12 mouse cellular contexts compared by ENCODE assay signal in genomic region chr11:90116676-90117663, GRCm38 (mm10).
DNase-seq lines count a peak whose midpoint lies in the region; ATAC-seq lines count a peak whose summit lies in the region.
"Had no signal": no experiment of that assay in that cellular context is flagged by ENCODE, and none has a peak within 500 bp of the region (broad histone marks: within the 10 kb centered on the region; RNA-seq: fewer than 3 reads in every experiment).

No protein-coding gene starts in this region.

- 33% methylated on average over 20 of the region's 20 CpGs for WGBS in heart, embryonic 13.5 days
- WGBS in midbrain, embryonic 10.5 days = 40% methylated on average over 20 of the region's 20 CpGs
- 34% methylated on average over 20 of the region's 20 CpGs for WGBS in midbrain, embryonic 15.5 days
- 33% methylated on average over 20 of the region's 20 CpGs for WGBS in stomach, embryonic 14.5 days

- H3K9ac ChIP-seq in heart, embryonic 13.5 days = no peak overlapping the region
- no peak overlapping the region for H3K9ac ChIP-seq in midbrain, embryonic 15.5 days
- H3K9ac ChIP-seq in stomach, embryonic 14.5 days (replicated peaks; ENCODE audit: low read depth, low read length) = no peak overlapping the region
- H3K9ac ChIP-seq: forebrain, embryonic 13.5 days; hindbrain, embryonic 15.5 days; liver, embryonic 14.5 days had no signal

- no peaks in the 10 kb centered on the region for H3K9me3 ChIP-seq in heart, embryonic 13.5 days
- no peaks in the 10 kb centered on the region for H3K9me3 ChIP-seq in midbrain, embryonic 10.5 days (replicated peaks)
- no peaks in the 10 kb centered on the region for H3K9me3 ChIP-seq in midbrain, embryonic 15.5 days
- no peaks in the 10 kb centered on the region for H3K9me3 ChIP-seq in stomach, embryonic 14.5 days (ENCODE audit: control insufficient read depth, low read depth, low read length)
- H3K9me3 ChIP-seq: forebrain, embryonic 13.5 days; hindbrain, embryonic 15.5 days had no signal

- H3K27me3 ChIP-seq in heart, embryonic 13.5 days (replicated peaks) = no peaks in the 10 kb centered on the region
- 0 out of 2 replicates have a peak, but pooled peaks cover 7% of the 10 kb centered on the region for H3K27me3 ChIP-seq in midbrain, embryonic 10.5 days (ENCODE audit: low read depth, poor library complexity, severe bottlenecking)
- peaks cover 3% of the 10 kb centered on the region; the same call in 1 of the 2 replicates for H3K27me3 ChIP-seq in midbrain, embryonic 15.5 days (replicated peaks)
- H3K27me3 ChIP-seq in stomach, embryonic 14.5 days (ENCODE audit: control insufficient read depth, insufficient read depth, low read length) = no peaks in the 10 kb centered on the region
- H3K27me3 ChIP-seq: forebrain, embryonic 13.5 days; hindbrain, embryonic 15.5 days had no signal

- H3K27ac ChIP-seq in heart, embryonic 13.5 days (replicated peaks) = peak overlapping the region; percentile 70
- peak overlapping the region; percentile 64 for H3K27ac ChIP-seq in midbrain, embryonic 10.5 days (replicated peaks)
- H3K27ac ChIP-seq in midbrain, embryonic 15.5 days = no peak overlapping the region
- peak overlapping the region; percentile 81 for H3K27ac ChIP-seq in stomach, embryonic 14.5 days (ENCODE audit: low read length)
- H3K27ac ChIP-seq: forebrain, embryonic 13.5 days; hindbrain, embryonic 15.5 days; liver, embryonic 14.5 days had no signal

- no peak for DNase-seq in heart, adult 18-20 months
- DNase-seq in midbrain, embryonic 10.5 days (ENCODE audit: low spot score) = no peak
- DNase-seq in lung, adult 18-20 months = peak; percentile 73 to 83
- DNase-seq in layer of hippocampus, adult 8-10 months (ENCODE audit: low spot score in 2 of 2) = no peak
- no peak for DNase-seq in thymus, postnatal 4 days
- DNase-seq: adrenal gland, adult 8-10 months had no signal

- ATAC-seq in heart, embryonic 13.5 days (ENCODE audit: extremely low read depth, insufficient number of reproducible peaks, low FRiP score, low TSS enrichment) = no peak
- no peak for ATAC-seq in midbrain, embryonic 15.5 days (replicated peaks)
- no peak; the same call in 1 of the 2 replicates for ATAC-seq in stomach, embryonic 14.5 days (ENCODE audit: insufficient number of reproducible peaks, insufficient read depth, low FRiP score, low read depth)
- ATAC-seq: forebrain, embryonic 13.5 days had no signal

- H3K4me1 ChIP-seq in heart, embryonic 13.5 days = peaks cover 10% of the 10 kb centered on the region; the same call in 1 of the 2 replicates
- peaks cover 20% of the 10 kb centered on the region for H3K4me1 ChIP-seq in midbrain, embryonic 10.5 days
- peaks cover 5% of the 10 kb centered on the region for H3K4me1 ChIP-seq in midbrain, embryonic 15.5 days
- no peaks in the 10 kb centered on the region; the same call in 1 of the 2 replicates for H3K4me1 ChIP-seq in stomach, embryonic 14.5 days (ENCODE audit: control insufficient read depth, insufficient read depth, low read length)
- H3K4me1 ChIP-seq: hindbrain, embryonic 15.5 days had no signal

- H3K4me3 ChIP-seq in heart, embryonic 13.5 days = no peak overlapping the region
- no peak overlapping the region; the same call in 1 of the 2 replicates for H3K4me3 ChIP-seq in midbrain, embryonic 10.5 days
- H3K4me3 ChIP-seq in midbrain, embryonic 15.5 days = no peak overlapping the region
- H3K4me3 ChIP-seq in stomach, embryonic 14.5 days (ENCODE audit: low read depth, low read length) = no peak overlapping the region
- H3K4me3 ChIP-seq: forebrain, embryonic 13.5 days; hindbrain, embryonic 15.5 days had no signal

- H3K36me3 ChIP-seq in heart, embryonic 13.5 days = no peaks in the 10 kb centered on the region
- no peaks in the 10 kb centered on the region for H3K36me3 ChIP-seq in midbrain, embryonic 10.5 days
- no peaks in the 10 kb centered on the region for H3K36me3 ChIP-seq in midbrain, embryonic 15.5 days (replicated peaks)
- H3K36me3 ChIP-seq in stomach, embryonic 14.5 days (ENCODE audit: control insufficient read depth, insufficient read depth, low read length) = no peaks in the 10 kb centered on the region
- H3K36me3 ChIP-seq: hindbrain, embryonic 15.5 days had no signal

- peak overlapping the region; percentile 28 for H3K4me2 ChIP-seq in heart, embryonic 13.5 days
- H3K4me2 ChIP-seq in midbrain, embryonic 15.5 days = no peak overlapping the region
- H3K4me2 ChIP-seq in stomach, embryonic 14.5 days (replicated peaks; ENCODE audit: low read depth, low read length) = no peak overlapping the region; the same call in 1 of the 2 replicates
- H3K4me2 ChIP-seq: forebrain, embryonic 13.5 days; hindbrain, embryonic 15.5 days had no signal

Comparison
In these comparisons a context has a peak if more than half of its experiments do, and no peak if none do; other contexts are left out.
1. DNase-seq: peak in lung, adult 18-20 months (2 of 2); none in heart, adult 18-20 months (0 of 2), midbrain, embryonic 10.5 days (single experiment), layer of hippocampus, adult 8-10 months (0 of 2) and thymus, postnatal 4 days (single experiment).